Comparison of ENCODE assay signal across 8 mouse cellular contexts in the genomic region with DNA sequence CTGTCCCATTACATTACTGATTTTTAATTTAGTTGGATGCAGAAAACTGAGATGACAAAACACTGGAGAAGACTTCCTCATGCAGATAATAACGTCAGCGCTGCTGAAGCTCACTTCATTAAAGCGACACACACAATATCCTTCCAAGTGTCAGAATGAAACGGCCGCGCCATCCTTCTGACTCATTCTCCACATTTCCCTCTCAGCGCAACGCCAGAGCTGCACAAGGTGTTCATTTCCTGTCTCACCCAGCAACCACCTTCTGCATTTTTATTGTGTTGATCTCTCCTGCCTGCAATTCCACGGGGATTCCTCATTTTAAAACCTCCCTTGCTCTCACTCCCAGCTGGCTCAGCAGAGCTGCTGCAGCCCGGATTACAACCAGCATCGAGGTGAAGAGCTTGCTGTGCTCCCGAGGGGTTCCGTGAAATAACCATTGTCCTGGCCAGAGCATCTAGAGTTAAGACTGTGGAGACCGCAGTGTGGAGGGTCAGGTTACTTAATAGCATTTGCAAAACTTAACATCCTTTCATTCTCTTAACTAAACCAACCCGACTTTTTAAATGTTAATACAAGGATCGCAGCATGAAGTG.
DNase-seq lines count a peak whose midpoint lies in the region; ATAC-seq and TF ChIP-seq lines count a peak whose summit lies in the region.

No protein-coding gene starts in this region.

- no peaks in the 10 kb centered on the region for H3K36me3 ChIP-seq in kidney, embryonic 16.5 days (ENCODE audit: insufficient read depth, low read length)
- H3K36me3 ChIP-seq in forebrain, embryonic 13.5 days (ENCODE audit: poor library complexity, severe bottlenecking), result 0 out of 2 replicates have a peak, but pooled peaks cover 5% of the 10 kb centered on the region
- no peaks in the 10 kb centered on the region for H3K36me3 ChIP-seq in myocyte (ENCODE audit: control insufficient read depth, insufficient read depth)

- no peak for DNase-seq in kidney, postnatal 25 days
- peak; percentile 41 for DNase-seq in NIH3T3 (ENCODE audit: low read depth)
- DNase-seq in thymus, postnatal 36 days, result no peak

- no peaks in the 10 kb centered on the region for H3K27me3 ChIP-seq in kidney, embryonic 16.5 days (ENCODE audit: insufficient read depth, low read length)
- no peaks in the 10 kb centered on the region for H3K27me3 ChIP-seq in forebrain, embryonic 13.5 days
- no peaks in the 10 kb centered on the region for H3K27me3 ChIP-seq in myocyte (ENCODE audit: control insufficient read depth, insufficient read depth, insufficient read length)

- no peak overlapping the region for H3ac ChIP-seq in myocyte (ENCODE audit: control insufficient read depth, insufficient read length)

- no peaks in the 10 kb centered on the region for H3K79me2 ChIP-seq in myocyte (ENCODE audit: control insufficient read depth, insufficient read depth)

- WGBS in kidney, embryonic 16.5 days, result 23% methylated on average over 16 of the region's 16 CpGs
- WGBS in forebrain, embryonic 13.5 days, result 6% methylated on average over 16 of the region's 16 CpGs

- peaks cover 10% of the 10 kb centered on the region for H3K4me1 ChIP-seq in kidney, embryonic 16.5 days (ENCODE audit: insufficient read depth, low read length)
- H3K4me1 ChIP-seq in forebrain, embryonic 13.5 days, result peaks cover 9% of the 10 kb centered on the region

- H3K4me2 ChIP-seq in kidney, embryonic 16.5 days (replicated peaks; ENCODE audit: low read depth, low read length), result peak overlapping the region; percentile 32
- peak overlapping the region; percentile 45 for H3K4me2 ChIP-seq in forebrain, embryonic 13.5 days
- H3K4me2 ChIP-seq in myocyte (ENCODE audit: low read depth), result peak overlapping the region; percentile 22

- H3K27ac ChIP-seq in kidney, embryonic 16.5 days (ENCODE audit: low read length), result no peak overlapping the region
- no peak overlapping the region for H3K27ac ChIP-seq in forebrain, embryonic 13.5 days

- H3K4me3 ChIP-seq in kidney, embryonic 16.5 days (ENCODE audit: low read length), result no peak overlapping the region
- H3K4me3 ChIP-seq in forebrain, embryonic 13.5 days, result 0 out of 2 replicates have a peak overlapping the region, but pooled peaks have one; percentile 6
- H3K4me3 ChIP-seq in myocyte, result no peak overlapping the region

- H3K9me3 ChIP-seq in kidney, embryonic 16.5 days (ENCODE audit: low read length), result no peaks in the 10 kb centered on the region
- H3K9me3 ChIP-seq in forebrain, embryonic 13.5 days (replicated peaks), result peaks cover 6% of the 10 kb centered on the region; the same call in 1 of the 2 replicates

- ATAC-seq in kidney, embryonic 16.5 days (ENCODE audit: low FRiP score, low TSS enrichment), result no peak
- ATAC-seq in forebrain, embryonic 13.5 days, result no peak
- ATAC-seq in megakaryocyte, adult 5-6 weeks (ENCODE audit: poor library complexity, severe bottlenecking), result no peak
- no peak for ATAC-seq in activated CD4-positive, CD25-positive, alpha-beta regulatory T cell, adult 4 months

- no peak for TF ChIP-seq POLR2A in myocyte (IDR thresholded peaks at IDR 0.05; ENCODE audit: insufficient read length, low read depth)

- peak overlapping the region; percentile 33; the same call in 1 of the 2 replicates for H3K9ac ChIP-seq in kidney, embryonic 16.5 days (replicated peaks; ENCODE audit: low read length)
- H3K9ac ChIP-seq in forebrain, embryonic 13.5 days, result peak overlapping the region; percentile 44

TF ChIP-seq in myocyte, 11 proteins besides CTCF, POLR2A, EP300 and RAD21:
- TF ChIP-seq TCF3 (IDR thresholded peaks at IDR 0.05; ENCODE audit: insufficient read length, low read depth) (no peak), TCF12 (IDR thresholded peaks at IDR 0.05; ENCODE audit: insufficient read depth, poor library complexity, severe bottlenecking) (no peak), POLR2AphosphoS2 (IDR thresholded peaks at IDR 0.05; ENCODE audit: insufficient read length, low read depth) (no peak), SRF (IDR thresholded peaks at IDR 0.05; ENCODE audit: control insufficient read depth, insufficient read length, low read depth) (no peak), MYOD1 (IDR thresholded peaks at IDR 0.05; ENCODE audit: control insufficient read depth in 1 of 3, insufficient read length in 2 of 3, low read depth in 2 of 3) (no peak), MYOG (IDR thresholded peaks at IDR 0.05; ENCODE audit: control insufficient read depth in 1 of 3, insufficient read depth in 1 of 3, insufficient read length in 2 of 3, low read depth in 2 of 3) (no peak), USF1 (IDR thresholded peaks at IDR 0.05; ENCODE audit: low read depth) (no peak), MAX (IDR thresholded peaks at IDR 0.05; ENCODE audit: low read depth) (no peak)
